Mouse (Mus musculus): ENCODE measurements around the gene Tbc1d25. TPM values are rescaled to one million over a fixed set of nuclear protein-coding genes. Genes with fewer than 3 reads are reported as not detected.
A peak's percentile ranks its signal among the peaks of the same experiment; 100 is the strongest.

Tbc1d25 gene
- 13.3 and 17.0 TPM in 2 replicates for polyA plus RNA-seq (2015; fragmentation: Nextera tagmentation; extraction: Ambion mirVana)

DNA sequence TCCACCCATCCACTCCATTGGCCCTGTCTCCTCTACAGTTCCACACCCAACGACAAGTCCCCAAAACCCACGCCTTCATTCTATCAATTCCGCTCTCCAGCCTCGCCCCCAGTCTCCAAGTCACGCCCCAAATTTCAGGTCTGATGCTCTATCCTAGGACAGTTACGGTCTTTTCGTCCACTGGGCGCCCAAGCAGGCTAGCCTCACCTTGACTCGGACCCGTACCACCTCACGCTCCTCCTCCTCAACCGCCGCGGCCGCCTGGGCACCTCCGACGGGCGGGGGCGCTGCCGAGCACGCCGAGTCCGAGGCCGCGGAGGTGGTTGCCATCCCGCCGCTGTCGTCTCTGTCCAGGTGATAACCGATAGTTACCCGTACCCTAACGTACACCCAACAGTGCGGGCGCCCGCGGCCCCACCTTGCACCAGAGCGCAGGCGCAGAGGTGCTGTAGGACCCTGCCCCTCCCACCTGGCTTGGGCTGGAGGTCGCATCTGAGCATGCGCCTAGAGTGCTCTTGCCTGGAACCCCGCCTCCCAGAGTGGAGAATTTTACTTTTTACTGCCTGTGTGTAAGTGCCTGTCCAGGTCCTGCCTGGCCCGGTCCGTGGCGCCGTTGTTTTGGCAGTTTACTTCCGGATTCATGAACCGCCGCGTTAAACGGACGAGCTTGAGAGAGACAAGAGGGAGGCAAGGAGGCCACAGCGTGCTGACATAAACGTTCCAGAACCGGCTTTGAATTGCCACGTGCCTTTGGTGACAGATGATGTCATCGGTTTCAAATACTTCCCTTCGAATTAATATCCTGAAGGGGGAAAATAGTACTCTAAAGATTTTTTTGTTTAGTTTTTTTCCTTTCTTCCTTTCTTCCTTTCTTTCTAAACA is at the start of gene Tbc1d25:
Gene Tbc1d25, minus strand, starts transcription at position 678 of the 882 bp plus-strand sequence.
- WGBS, result 19% methylated on average over 56 of the region's 56 CpGs
- H3K27ac ChIP-seq (replicated peaks), result peak within 1 kb of the TSS; percentile 60; the same call in 1 of the 2 replicates

DNA sequence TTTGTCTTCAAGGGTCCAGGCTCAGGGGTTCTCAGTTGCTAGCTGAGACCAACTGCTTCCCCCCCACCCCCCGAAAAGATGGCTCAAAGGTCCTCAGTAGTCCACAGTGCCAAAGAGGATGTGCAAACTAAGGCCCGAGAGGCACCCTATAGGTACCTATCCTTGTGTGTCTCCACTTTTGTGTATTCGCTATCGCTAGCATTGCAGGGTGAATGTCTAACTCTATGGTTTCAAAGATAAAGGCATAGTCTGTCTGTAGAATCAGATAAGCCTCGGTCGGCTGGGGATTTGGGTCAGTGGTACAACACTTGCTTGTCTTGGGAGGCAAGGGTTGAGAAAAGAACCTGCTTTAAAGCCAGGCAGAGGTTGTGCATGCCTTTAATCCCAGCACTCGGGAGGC is 47.5 kb upstream of the Tbc1d25 start:
- 79% methylated on average over 7 of the region's 7 CpGs for WGBS

More for the DNA sequence above, at the start of gene Tbc1d25:
- Histone ChIP-seq H3K4me1 (no peaks in the 10 kb centered on the region), H3K4me3 (replicated peaks) (peak within 1 kb of the TSS; percentile 64), H3K9me3 (replicated peaks) (no peaks in the 10 kb centered on the region), H3K4me2 (replicated peaks) (peak within 1 kb of the TSS; percentile 49), H3K27me3 (no peaks in the 10 kb centered on the region), H3K9ac (peak within 1 kb of the TSS; percentile 35), H3K36me3 (no peaks in the 10 kb centered on the region)
- ATAC-seq (ENCODE audit: insufficient number of reproducible peaks, low FRiP score, low TSS enrichment, low read depth), result peak; percentile 92

DNA sequence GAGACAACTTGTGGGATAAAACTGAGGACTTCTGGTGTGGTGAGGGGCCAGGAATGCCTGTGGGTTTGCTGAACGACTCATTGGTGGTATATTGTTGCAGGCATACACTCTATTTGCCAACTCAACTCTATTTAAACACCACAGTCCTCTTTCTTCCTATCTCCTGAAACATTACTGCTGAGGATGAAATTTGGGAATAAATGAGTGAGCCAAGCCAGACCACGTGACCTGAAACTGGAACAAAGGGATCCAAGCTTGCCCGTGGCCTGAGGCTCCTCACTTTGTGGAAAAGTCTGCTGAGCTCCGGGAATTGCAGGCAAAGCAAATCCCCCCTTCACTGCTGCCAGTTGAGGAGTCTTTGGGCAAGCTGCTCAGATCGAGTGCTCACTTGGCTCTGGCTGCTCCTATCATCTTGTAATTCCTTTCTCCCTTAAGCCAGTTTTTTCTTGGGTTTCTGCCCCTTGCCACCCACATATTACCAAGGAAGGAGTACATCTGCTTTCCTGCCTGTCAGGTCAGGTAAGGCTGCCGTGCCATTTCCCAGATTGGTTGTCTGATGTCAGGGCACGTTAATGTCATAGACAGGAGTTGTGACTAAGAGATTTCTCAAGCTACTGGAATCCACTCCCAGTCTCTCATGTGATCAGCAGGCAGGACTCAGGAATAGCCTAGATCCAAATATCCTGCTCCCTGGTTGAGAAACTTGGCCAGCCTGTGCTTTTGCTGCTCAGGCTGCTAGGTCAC is 46.9 kb upstream of the Tbc1d25 start:
- 34% methylated on average over 7 of the region's 7 CpGs for WGBS
- no peaks in the 10 kb centered on the region for H3K27me3 ChIP-seq
- no peaks in the 10 kb centered on the region for H3K9me3 ChIP-seq (replicated peaks)
- H3K9ac ChIP-seq, result no peak overlapping the region
- no peak overlapping the region for H3K4me2 ChIP-seq (replicated peaks)
- H3K4me1 ChIP-seq, result no peaks in the 10 kb centered on the region
- no peaks in the 10 kb centered on the region for H3K36me3 ChIP-seq
- ATAC-seq (ENCODE audit: insufficient number of reproducible peaks, low FRiP score, low TSS enrichment, low read depth), result peak; percentile 39; the same call in 1 of the 2 replicates
- H3K4me3 ChIP-seq (replicated peaks), result no peak overlapping the region
- peak overlapping the region; percentile 55; the same call in 1 of the 2 replicates for H3K27ac ChIP-seq (replicated peaks)

More for the DNA sequence above, 47.5 kb upstream of the Tbc1d25 start:
- Histone ChIP-seq H3K9ac (no peak overlapping the region), H3K4me1 (no peaks in the 10 kb centered on the region), H3K9me3 (replicated peaks) (no peaks in the 10 kb centered on the region), H3K27me3 (no peaks in the 10 kb centered on the region), H3K4me3 (replicated peaks) (no peak overlapping the region), H3K36me3 (no peaks in the 10 kb centered on the region), H3K4me2 (replicated peaks) (no peak overlapping the region), H3K27ac (replicated peaks) (0 out of 2 replicates have a peak overlapping the region, but pooled peaks have one; percentile 55)
- no peak for ATAC-seq (ENCODE audit: insufficient number of reproducible peaks, low FRiP score, low TSS enrichment, low read depth)

DNA sequence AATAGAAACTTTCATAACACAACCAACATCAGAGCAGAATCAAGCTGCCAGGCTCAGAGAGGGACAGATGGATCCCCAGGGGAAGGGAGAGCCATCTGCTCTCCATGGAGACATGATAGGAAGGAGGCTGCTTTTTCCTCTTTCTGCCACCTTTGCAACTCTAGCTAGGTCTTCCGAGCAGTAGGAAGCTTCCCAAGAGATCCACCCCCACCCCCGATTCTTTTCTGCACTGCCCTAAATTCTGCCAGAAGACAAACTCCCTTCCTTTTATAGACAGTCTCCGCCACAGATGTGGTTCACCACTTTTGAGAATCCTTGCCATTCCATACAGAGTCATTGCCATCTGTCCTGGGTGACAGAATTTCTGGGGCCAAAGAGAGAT is 46.3 kb upstream of the Tbc1d25 start:
- no peaks in the 10 kb centered on the region for H3K4me1 ChIP-seq
- no peak overlapping the region for H3K9ac ChIP-seq
- WGBS, result 44% methylated on average over 3 of the region's 3 CpGs
- H3K9me3 ChIP-seq (replicated peaks), result no peaks in the 10 kb centered on the region
- H3K4me2 ChIP-seq (replicated peaks), result no peak overlapping the region
- no peak for ATAC-seq (ENCODE audit: insufficient number of reproducible peaks, low FRiP score, low TSS enrichment, low read depth)
- H3K4me3 ChIP-seq (replicated peaks), result no peak overlapping the region
- H3K27ac ChIP-seq (replicated peaks), result no peak overlapping the region
- H3K36me3 ChIP-seq, result no peaks in the 10 kb centered on the region
- no peaks in the 10 kb centered on the region for H3K27me3 ChIP-seq

DNA sequence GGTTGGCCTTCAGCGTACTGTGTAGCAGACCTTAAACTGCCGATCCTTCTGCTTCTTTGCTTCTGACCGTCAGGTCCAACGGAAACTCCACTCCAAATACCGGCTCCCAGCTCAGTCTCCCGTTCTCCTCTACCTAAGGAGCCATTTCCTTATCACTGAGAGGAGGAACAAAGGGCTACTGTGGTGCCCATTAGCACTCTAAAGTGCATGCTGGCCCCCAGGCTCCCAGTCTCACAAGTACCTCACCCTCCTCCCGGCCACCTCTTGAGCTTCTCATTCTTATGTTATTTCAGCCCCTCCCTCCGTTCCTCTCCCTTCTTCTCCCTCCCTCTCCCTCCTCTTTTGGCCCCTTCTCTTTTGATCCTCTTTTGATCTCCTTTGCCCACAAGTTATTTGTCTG is 43.7 kb upstream of the Tbc1d25 start:
- Histone ChIP-seq H3K4me2 (replicated peaks) (no peak overlapping the region), H3K9ac (no peak overlapping the region), H3K9me3 (replicated peaks) (no peaks in the 10 kb centered on the region), H3K4me3 (replicated peaks) (no peak overlapping the region), H3K36me3 (no peaks in the 10 kb centered on the region), H3K4me1 (no peaks in the 10 kb centered on the region), H3K27ac (replicated peaks) (no peak overlapping the region), H3K27me3 (no peaks in the 10 kb centered on the region)
- no peak for ATAC-seq (ENCODE audit: insufficient number of reproducible peaks, low FRiP score, low TSS enrichment, low read depth)
- 38% methylated on average over 8 of the region's 8 CpGs for WGBS

DNA sequence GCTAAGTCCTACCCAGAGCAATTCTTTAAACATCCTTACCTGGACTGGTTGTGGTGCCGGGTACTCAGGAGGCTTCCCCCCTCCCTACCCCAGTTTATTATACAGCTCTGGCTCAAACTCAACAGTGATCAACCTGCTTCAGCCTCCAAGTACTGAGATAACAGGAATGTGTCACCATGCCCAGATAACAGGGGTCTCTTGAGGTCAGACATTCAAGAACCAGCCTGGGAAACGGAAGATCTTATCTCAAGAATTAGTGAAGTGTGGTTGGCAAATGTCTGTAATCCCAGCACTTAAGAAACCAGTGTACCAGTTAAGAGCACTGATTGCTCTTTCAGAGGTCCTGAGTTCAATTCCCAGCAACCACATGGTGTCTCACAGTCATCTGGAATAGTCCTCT is 42.1 kb upstream of the Tbc1d25 start:
- H3K9ac ChIP-seq, result no peak overlapping the region
- 56% methylated on average over 2 of the region's 2 CpGs for WGBS
- no peak overlapping the region for H3K27ac ChIP-seq (replicated peaks)
- no peaks in the 10 kb centered on the region for H3K9me3 ChIP-seq (replicated peaks)
- no peaks in the 10 kb centered on the region for H3K27me3 ChIP-seq
- no peaks in the 10 kb centered on the region for H3K36me3 ChIP-seq
- no peak overlapping the region for H3K4me3 ChIP-seq (replicated peaks)
- H3K4me2 ChIP-seq (replicated peaks), result no peak overlapping the region
- no peak for ATAC-seq (ENCODE audit: insufficient number of reproducible peaks, low FRiP score, low TSS enrichment, low read depth)
- H3K4me1 ChIP-seq, result no peaks in the 10 kb centered on the region

DNA sequence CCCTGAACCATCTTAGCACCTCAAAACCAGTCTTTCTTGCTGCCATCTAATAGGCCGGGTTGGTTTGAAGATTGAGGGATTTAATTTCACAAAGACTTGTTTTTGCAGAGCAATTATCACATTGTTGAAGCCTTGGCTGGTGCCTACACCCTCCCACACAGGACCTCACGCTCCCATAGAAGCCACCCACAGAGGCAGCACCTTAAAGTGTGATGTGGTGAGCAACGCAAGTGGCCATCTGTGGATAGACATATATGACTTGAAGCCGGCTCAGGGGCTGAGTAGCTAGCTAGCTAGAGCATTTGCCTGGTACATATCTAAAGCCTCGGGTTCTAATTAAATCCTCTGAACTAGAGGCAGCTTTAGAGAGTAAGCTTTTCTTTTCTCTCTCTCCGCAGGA is 41.4 kb upstream of the Tbc1d25 start:
- H3K4me1 ChIP-seq, result no peaks in the 10 kb centered on the region
- no peak for ATAC-seq (ENCODE audit: insufficient number of reproducible peaks, low FRiP score, low TSS enrichment, low read depth)
- no peaks in the 10 kb centered on the region for H3K27me3 ChIP-seq
- 36% methylated on average over 6 of the region's 6 CpGs for WGBS
- H3K4me2 ChIP-seq (replicated peaks), result no peak overlapping the region
- H3K9ac ChIP-seq, result no peak overlapping the region
- H3K9me3 ChIP-seq (replicated peaks), result no peaks in the 10 kb centered on the region
- no peak overlapping the region for H3K4me3 ChIP-seq (replicated peaks)
- no peaks in the 10 kb centered on the region for H3K36me3 ChIP-seq
- H3K27ac ChIP-seq (replicated peaks), result no peak overlapping the region

DNA sequence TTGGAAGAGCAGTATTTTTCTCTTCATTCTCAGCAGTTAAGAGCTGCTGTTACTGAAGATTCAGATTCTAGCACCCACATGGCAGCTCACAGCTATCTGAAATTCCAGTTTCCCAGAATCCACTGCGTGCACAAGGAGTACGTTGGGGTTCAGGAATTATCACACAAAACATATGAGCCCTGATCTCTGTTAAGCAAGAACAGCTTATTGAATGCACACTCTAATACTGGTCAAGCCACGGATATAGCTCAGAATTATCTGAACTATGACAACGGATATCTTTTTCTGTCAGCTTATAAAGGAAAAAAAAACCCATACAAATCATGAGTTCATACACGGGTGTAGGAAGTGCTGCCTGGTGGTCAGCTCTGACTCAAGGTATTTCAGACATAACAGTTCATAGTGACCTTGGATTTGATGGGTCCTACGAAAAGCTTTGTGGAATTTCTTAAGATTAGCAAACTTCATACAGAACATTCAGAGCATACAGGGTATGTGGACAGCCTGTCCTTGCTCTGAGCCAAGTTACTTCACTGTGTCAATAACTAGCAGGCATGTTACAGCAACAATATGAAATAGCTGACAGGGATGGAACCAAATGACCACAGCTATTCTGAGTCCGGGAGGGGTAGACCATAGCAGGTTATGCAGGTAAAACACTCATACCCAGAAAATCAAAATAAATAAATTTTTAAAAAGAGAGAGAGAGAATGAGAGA is 35.7 kb upstream of the Tbc1d25 start:
- no peak overlapping the region for H3K4me3 ChIP-seq (replicated peaks)
- no peak for ATAC-seq (ENCODE audit: insufficient number of reproducible peaks, low FRiP score, low TSS enrichment, low read depth)
- no peaks in the 10 kb centered on the region for H3K36me3 ChIP-seq
- WGBS, result 77% methylated on average over 7 of the region's 7 CpGs
- H3K4me2 ChIP-seq (replicated peaks), result no peak overlapping the region
- no peaks in the 10 kb centered on the region for H3K27me3 ChIP-seq
- no peaks in the 10 kb centered on the region for H3K4me1 ChIP-seq
- H3K9me3 ChIP-seq (replicated peaks), result no peaks in the 10 kb centered on the region
- H3K27ac ChIP-seq (replicated peaks), result no peak overlapping the region
- H3K9ac ChIP-seq, result no peak overlapping the region

DNA sequence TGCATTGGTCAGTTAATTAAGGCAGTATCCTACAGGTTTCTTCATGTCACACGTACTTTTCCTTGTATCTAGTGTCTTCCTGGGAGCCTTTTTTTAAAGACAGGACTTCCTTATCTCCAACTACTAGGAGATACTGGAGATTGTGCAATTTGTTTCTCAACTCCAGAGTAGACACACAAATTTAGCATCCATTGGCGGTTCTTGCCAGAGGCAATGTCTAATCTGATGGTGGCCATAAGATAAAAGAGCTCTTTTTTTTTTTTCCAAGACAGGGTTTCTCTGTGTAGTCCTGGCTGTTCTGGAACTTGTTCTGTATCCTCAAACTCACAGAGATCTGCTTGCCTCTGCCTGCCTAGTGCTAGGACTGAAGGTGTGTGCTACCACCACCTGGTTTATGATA is 33.7 kb upstream of the Tbc1d25 start:
- Histone ChIP-seq H3K27me3 (no peaks in the 10 kb centered on the region), H3K27ac (replicated peaks) (no peak overlapping the region), H3K4me3 (replicated peaks) (no peak overlapping the region), H3K36me3 (no peaks in the 10 kb centered on the region), H3K9ac (no peak overlapping the region), H3K9me3 (replicated peaks) (no peaks in the 10 kb centered on the region), H3K4me1 (no peaks in the 10 kb centered on the region), H3K4me2 (replicated peaks) (no peak overlapping the region)
- 48% methylated on average over 2 of the region's 2 CpGs for WGBS
- ATAC-seq (ENCODE audit: insufficient number of reproducible peaks, low FRiP score, low TSS enrichment, low read depth), result no peak

DNA sequence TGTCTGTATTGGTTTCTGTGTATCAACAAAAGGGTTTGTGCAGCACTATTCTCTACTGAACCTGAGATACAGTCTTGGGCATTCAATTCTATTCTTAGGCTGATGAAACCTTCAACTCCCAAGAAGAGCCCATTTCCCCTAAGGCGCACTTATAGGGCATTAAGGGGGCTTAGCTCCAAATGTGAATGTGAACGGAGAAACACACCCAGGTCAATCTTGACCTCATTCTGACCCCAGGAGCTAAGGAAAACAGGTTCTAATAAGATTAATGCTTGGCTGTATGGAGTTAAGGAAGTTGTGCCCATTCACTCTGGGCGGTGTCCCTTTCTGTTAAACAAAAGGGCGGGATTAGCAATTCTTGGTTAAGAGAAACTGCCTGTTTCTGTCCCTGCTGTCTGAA is 31.2 kb upstream of the Tbc1d25 start:
- whole genome bisulfite sequencing, result 28% methylated on average over 4 of the region's 4 CpGs
- Histone ChIP-seq H3K27me3 (no peaks in the 10 kb centered on the region), H3K27ac (replicated peaks) (no peak overlapping the region), H3K4me3 (replicated peaks) (no peak overlapping the region), H3K9ac (no peak overlapping the region), H3K9me3 (replicated peaks) (no peaks in the 10 kb centered on the region), H3K4me2 (replicated peaks) (peak overlapping the region; percentile 64; the same call in 1 of the 2 replicates), H3K36me3 (no peaks in the 10 kb centered on the region), H3K4me1 (no peaks in the 10 kb centered on the region)
- ATAC-seq (ENCODE audit: insufficient number of reproducible peaks, low FRiP score, low TSS enrichment, low read depth), result no peak

DNA sequence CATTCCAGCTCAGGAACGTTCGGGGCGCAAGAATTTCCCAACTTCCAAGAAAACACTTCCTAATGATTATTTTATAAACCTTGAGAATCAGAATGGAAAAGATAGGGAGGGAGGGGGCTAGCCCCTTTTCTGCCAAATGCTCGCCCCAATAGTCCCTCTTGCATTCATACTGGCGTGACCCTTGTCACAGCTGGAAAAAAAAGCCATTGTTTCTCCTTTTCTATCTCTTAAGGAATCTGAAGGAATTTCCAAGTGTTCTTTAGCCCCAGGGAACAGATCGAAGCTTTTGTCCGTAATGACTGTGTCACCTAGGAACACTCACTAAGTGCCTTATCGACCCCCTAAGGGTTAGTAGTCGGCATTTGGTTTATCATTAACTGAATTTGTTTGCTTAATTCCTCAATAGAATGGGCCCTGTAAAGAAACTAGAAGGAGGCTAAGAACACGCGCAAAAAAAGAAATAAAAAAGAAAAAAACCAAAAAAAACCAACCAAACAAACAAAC is 30.8 kb upstream of the Tbc1d25 start:
- 17% methylated on average over 11 of the region's 11 CpGs for WGBS
- H3K4me1 ChIP-seq, result no peaks in the 10 kb centered on the region
- no peaks in the 10 kb centered on the region for H3K27me3 ChIP-seq
- peak overlapping the region; percentile 64 for H3K4me2 ChIP-seq (replicated peaks)
- peak overlapping the region; percentile 55 for H3K4me3 ChIP-seq (replicated peaks)
- H3K9ac ChIP-seq, result no peak overlapping the region
- no peak for ATAC-seq (ENCODE audit: insufficient number of reproducible peaks, low FRiP score, low TSS enrichment, low read depth)
- no peaks in the 10 kb centered on the region for H3K9me3 ChIP-seq (replicated peaks)
- H3K27ac ChIP-seq (replicated peaks), result no peak overlapping the region
- no peaks in the 10 kb centered on the region for H3K36me3 ChIP-seq

All from embryonic facial prominence, embryonic 15.5 days (tissue).